Mouse (Mus musculus) heart, adult 8-10 months (tissue): ENCODE results near the gene Hoxa6. TPM values are rescaled to one million over a fixed set of nuclear protein-coding genes. Genes with fewer than 3 reads are reported as not detected.
A peak's percentile ranks its signal among the peaks of the same experiment; 100 is the strongest.

Experiments
- DNase-seq: peaks from one replicate; pipeline ENCODE4 v3.0.0; 2022; ENCODE audit warnings: low spot score
- total RNA-seq, 4 experiments: library from RNA; stranded (reverse); gene quantifications; 2 replicates each; pipeline ENCODE4 v1.2.4; 2022

Hoxa6 gene
- total RNA-seq, 4 experiments from 2014 or later: not detected

- DNase-seq: no peak
Observed at GRCm38 (mm10) chr6:52216691-52217458, 8.4 kb upstream of the Hoxa6 start.

DNA sequence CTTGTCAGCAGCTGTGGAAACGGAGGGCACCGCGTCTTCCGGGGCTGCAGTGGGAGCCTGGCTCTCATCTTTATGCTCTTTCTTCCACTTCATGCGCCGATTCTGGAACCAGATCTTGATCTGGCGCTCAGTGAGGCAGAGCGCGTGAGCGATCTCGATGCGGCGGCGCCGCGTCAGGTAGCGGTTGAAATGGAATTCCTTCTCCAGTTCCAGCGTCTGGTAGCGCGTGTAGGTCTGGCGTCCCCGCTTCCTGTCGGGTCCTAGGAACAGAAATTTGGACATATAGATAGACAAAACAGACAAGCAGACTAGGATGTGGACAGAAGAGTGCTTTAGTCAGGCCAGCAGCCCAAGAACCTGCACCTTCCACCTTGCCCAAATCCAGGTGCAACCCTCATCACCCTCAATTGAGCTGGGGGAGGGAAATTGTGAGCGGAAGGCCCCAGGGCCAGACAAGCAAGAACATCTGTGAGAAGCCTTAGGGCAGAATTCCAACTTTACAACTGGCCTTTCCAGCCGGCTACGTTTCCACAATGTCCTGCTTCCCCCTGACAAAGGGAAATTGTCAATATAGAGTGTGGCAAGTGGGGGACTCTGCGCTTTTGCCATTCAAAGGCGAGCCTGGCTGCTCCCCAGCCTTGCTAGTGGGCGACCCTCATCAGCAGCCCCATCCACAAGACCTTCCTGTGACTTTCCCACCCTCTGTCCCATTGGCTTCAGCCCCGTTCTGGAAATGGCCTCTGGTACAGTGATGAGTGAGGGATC, 7.4 kb upstream of the Hoxa6 start:
- no peak for DNase-seq

GRCm38 (mm10) chr6:52215070-52215469, 6.5 kb upstream of the Hoxa6 start:
- no peak for DNase-seq

- no peak for DNase-seq
Observed at GRCm38 (mm10) chr6:52214271-52214670, 5.7 kb upstream of the Hoxa6 start.

GRCm38 (mm10) chr6:52213119-52213986, 4.8 kb upstream of the Hoxa6 start, which contains the start of the genes Hoxa3 and Gm28308:
TSS of gene Hoxa3 (minus strand) at chr6:52213336.
TSS of gene Gm28308 (minus strand) at chr6:52213339.
- no peak for DNase-seq

GRCm38 (mm10) chr6:52212556-52213118, 4.1 kb upstream of the Hoxa6 start:
- DNase-seq: no peak

- DNase-seq: no peak
Observed at GRCm38 (mm10) chr6:52211961-52212360, 3.4 kb upstream of the Hoxa6 start.

GRCm38 (mm10) chr6:52211170-52211935, 2.8 kb upstream of the Hoxa6 start:
- peak; percentile 49 for DNase-seq

- DNase-seq: no peak
Observed at GRCm38 (mm10) chr6:52209685-52210046, 1.1 kb upstream of the Hoxa6 start.

DNA sequence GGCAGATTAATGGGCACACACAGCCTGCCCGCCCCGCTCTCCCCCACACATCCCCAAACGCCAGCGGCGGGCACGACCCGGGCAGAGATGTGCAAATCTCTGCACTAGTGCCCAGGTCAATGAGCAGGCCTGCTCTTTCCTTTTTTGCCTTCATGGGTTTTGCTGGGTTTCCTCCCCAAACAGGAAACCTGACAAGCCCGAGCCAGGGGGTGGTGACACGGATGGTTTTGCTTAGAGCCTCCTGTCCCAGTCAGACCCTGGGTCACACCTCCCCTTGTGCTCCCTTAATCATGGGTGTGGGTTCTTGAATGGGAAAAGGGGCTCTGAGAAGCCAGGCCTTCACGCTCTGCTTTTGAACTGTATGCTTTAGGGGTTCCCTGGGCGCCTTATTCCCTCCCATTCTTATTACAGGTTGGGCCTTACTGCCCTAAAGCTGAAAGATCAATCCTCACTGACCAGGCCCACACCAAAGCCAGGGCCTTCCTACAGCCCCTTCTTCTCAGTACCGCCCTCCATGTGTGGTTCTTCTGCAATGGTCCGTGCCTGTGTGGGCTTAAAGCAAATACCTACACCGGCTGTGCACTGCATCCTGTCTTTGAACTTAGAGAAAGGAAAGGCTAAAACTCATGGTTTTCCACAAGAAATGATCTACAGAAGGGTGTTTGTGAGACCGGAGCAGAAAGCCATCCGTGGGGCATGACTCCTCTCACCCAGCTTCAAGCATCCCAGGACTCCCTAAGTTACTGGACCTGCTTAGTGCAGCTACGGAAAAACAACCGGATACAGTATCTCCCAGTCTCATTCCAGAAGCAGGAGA, 554 bp upstream of the Hoxa6 start:
- no peak for DNase-seq

- DNase-seq: no peak
Observed at GRCm38 (mm10) chr6:52207684-52207976, 892 bp downstream of the Hoxa6 start.

DNA sequence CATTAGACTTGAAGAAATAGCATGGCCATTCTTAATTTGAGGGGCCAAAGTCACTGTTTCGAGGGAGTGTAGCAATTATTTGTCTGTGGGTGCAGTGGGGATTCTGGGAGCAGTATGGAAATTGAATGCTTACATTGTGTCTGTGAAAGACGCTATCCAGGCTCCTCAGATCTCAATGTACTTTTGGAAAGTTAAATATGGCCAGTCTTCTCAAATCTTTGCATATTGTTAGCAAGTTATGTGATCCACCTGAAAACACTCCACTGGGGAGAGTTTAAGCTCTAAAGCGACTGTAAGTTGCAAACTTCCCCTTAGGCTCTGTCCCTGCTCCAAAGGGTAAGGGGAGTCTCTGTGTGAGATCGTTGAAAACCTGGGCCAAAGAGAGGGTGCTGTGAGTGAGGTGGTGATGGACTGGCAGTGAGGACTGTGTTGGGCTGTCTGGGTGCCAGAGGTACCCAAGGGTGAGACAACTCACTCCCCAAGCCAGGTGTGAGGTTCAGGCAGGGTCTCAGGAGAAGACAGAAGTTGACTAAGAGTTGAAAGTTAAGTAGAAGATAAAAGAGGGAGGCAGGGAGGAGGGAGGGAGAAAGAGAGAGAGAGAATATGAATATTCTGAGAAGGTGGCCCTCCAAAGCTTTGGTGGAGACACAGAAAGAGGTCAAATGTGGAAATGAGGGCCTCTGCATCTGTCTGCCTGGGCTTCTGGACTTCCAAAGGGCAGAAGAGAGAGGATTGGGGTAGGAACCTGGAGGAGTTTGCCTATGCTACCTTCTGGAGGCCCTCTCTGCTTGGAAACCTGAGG, 1.4 kb downstream of the Hoxa6 start:
- DNase-seq: no peak

DNA sequence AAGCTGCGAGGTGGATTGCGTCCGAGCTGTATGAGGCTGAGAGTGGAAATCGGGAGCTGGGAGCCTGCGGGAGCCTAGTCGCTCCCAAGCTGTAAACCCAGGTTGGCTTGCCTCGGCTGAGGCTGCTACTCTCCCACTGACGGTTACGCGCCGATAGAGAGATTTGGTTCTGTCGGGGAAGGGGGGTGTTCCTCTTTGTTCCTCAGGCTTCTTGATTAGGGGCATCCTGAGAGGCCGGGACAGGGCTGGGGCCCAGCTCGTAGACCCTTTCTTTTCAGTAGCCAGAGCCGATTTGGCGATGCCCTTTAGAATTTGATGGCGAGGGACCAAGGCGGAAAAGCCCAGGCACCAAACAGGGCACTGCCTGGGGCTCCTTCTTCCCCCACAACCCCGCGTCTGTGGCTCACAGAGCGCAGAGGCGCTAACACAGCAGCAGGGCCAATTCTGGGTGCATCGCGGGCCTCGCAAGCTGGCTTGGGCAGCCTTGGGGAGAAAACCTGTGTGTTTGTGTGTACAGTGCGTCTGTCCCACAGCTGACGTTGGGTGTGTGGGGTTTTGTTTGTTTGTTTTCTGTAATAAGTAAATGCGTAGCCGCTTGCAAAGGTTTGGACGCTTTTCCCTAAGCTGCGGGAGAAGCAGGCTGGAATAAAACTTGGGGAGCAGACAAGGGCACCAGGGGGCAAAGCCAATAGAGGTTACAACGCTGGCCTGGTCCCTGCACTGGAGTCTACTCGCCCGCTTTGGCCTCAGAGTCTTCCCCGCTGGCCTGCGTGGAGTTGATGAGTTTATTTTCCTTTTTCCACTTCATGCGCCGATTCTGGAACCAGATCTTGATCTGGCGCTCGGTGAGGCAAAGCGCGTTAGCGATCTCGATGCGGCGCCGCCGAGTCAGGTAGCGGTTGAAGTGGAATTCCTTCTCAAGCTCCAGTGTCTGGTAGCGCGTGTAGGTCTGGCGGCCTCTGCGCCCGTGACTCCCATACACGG, 2.6 kb downstream of the Hoxa6 start:
- no peak for DNase-seq

DNA sequence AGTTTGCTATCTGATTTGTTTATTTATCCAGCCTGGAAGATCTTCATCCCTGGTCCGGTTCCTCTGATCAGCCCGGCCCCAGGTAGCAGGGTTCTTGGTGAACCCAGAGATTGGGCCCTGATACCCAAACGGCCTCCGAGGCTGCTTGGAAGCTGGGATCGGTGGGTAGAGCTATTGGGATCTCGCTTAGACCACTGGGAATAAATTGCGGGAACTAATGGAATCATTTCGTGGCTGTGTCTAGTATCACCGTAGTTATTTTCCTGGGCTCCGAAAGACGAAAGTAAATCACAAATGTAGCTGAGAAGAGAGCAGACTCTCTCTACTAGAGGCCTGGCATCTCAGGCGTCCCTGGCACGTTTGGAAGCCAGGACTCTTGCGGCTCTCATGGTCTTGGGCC, 3.3 kb downstream of the Hoxa6 start:
- DNase-seq: no peak

DNA sequence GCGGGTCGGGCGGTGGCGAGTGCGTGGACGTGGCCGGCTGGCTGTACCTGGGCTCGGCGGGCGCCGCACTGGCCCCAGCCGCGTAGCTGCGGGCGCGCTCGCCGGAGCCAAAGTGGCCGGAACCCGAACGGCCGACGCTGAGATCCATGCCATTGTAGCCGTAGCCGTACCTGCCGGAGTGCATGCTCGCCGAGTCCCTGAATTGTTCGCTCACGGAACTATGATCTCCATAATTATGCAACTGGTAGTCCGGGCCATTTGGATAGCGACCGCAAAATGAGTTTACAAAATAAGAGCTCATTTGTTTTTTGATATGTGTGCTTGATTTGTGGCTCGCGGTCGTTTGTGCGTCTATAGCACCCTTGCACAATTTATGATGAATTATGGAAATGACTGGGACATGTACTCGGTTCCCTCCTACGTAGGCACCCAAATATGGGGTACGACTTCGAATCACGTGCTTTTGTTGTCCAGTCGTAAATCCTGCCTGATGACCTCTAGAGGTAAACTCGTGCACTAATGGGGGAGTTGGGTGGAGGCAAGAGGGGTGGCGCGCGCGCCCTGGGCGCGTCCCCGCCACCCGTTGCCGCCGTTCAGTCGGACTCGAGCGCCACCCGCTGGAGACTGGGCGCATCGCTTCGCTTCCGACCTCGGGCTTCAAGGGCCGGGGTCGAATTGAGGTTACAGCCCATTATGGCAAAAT, 4.3 kb downstream of the Hoxa6 start, which contains the start of gene Hoxa5:
Gene Hoxa5 (minus strand): TSS at position 538 of the 703 bp plus-strand sequence.
- peak; percentile 58 for DNase-seq

DNA sequence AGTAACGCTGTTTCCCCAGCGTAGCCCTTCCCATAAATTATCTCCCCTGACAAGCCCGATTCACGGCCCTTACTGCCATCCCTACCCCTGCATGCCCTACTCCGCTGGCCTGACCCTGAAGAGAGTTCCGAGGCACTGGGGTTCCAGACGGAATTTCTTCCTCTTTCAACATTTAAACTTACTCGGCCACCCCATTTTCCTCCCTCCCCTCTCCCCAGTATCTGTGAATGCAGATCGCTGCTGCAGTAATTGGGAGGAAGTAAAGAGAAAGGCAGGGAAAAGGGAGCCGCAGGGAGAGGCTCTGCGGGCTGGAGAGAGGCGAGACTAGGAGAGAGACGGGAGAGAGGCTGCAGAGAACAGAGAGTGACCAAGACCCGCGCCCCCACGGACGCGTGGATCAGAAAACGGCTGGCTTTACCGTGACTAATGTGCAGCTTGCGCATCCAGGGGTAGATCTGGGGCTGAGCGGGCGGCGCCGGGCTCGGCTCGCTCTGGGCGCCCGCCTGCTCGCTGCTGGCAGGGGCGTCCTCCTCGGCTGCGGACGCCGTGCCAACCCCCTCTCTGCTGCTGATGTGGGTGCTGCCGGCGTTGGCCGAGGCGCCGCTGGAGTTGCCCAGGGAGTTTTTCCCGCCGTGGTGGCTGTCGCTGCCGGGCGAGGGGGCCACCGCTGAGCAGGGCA, 5.0 kb downstream of the Hoxa6 start:
- no peak for DNase-seq

- DNase-seq: no peak
Observed at GRCm38 (mm10) chr6:52203121-52203370, 5.5 kb downstream of the Hoxa6 start.
